Mouse (Mus musculus): Measurements from ENCODE around the gene Atad3a.

Gene Atad3a

DNA sequence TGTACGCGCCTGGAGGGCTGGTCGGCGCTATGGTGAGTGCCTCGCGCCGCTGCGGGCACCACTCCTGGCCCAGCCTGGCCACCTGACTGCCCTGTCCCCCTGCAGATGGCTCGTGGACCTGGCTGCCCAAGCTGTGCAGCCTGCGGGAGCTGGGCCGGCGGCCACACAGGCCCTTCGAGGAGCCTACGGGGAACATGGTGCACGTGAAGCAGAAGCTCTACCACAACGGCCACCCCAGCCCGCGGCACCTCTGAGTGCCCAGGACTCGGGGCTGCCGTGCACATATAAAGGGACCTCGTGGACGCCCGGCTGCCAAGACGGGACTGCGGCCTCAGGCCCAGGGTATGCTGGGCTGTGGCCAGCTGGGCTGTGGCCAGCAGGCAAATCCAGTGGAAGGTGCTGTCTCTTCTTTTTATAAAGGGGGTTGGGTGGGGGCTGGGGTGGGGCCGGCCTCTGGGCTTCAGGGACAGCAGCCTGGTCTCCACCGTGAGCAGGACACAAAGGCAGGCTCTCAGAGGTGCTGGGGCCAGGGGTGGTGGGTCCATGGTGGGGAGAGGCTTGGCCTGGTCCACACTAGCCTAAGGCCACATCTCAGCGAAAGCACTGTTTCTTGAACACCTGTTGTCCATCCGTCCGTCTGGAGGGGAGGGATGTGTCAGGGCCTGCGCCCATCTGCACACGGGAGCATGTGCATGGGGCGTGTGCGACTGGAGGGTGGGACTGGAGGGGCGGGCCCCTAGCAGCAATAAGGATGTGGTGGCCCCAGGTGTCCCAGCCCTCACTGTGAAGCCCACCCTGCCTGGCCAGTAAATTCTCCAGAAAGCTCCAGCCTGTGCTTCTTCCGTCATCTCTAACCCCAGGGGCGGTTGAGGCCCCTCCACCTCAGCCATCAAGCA lies 20.9 kb downstream of the Atad3a start:
- DNase-seq (ENCODE audit: extremely low spot score) = no peak

DNA sequence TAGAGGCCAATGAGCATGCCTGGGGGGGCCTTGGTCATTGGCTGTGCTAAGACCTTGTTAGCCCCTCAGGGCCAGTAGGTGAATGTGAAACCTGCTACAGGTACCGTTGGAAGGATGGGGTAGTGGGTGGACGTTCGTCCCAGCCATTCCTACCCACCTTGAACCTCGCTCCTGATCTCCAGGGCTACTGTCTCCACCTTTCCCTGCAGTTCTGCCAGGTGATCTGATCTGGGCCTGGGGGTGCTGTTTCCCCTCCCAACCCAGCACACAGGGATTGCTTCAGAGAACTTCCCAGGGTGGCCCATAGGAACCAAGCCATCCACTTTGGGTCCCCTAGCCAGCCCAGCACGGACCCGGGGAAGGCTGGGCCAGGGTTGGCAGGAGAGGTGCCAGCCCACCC lies 21.7 kb downstream of the Atad3a start:
- no peak for DNase-seq (ENCODE audit: extremely low spot score)

DNA sequence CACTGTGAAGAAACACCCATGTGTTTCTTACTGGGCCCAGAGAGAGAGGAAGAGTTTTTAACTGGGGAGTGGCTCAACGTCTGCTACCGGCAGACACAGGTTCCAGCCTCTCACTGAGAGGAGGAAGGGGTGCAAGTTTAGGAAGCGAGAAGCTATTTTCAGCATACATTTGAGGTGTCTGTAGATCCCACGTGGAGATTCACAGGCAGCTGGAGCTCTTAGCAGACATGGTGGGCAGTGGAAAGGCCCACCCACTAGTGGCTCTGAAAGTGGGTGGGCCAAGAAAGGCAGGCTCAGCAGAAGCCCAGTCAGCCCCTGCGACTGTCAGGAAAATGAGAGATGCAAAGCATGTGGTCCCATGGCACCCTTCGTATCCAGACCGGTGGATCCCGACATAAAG lies 22.6 kb downstream of the Atad3a start:
- DNase-seq (ENCODE audit: extremely low spot score) = no peak

DNA sequence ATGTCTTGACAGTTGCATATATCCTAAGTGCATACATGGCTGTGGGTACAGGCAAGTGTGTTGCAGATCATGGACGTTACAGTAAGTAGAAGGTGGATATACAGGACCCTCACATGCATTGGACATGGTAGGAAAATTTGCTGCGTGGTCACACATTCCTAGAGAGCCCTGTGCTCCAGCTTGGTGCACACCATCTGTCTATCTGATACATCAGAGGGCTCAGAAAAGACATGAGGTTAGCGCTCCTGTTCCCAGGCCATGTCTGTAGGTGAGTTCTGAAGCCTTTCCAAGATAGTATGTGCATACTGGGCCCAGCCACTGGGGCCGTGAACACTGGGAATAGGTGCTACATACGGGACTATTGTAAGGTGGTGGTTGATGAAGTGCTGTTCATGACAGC lies 24.5 kb downstream of the Atad3a start:
- DNase-seq (ENCODE audit: extremely low spot score) = no peak

DNA sequence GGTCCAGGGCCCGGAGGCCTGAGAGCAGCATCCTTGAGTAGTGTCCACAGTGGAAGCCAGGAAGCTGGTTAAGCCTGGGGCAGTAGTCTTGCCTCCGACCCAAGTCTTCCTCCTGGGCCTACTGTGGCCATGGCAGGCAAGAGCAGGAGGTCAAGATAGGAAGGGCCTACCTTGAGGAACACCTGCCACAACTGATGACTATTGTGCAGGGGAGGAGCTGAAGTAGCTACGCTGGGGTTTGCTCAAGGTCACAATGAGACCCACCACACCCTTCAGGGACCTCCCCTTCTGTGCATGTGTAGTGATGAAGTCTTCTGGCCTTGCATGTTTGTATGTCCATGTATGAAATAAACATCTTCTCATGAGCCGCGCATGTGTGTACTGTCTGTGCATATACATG lies 25.1 kb downstream of the Atad3a start:
- no peak for DNase-seq (ENCODE audit: extremely low spot score)

DNA sequence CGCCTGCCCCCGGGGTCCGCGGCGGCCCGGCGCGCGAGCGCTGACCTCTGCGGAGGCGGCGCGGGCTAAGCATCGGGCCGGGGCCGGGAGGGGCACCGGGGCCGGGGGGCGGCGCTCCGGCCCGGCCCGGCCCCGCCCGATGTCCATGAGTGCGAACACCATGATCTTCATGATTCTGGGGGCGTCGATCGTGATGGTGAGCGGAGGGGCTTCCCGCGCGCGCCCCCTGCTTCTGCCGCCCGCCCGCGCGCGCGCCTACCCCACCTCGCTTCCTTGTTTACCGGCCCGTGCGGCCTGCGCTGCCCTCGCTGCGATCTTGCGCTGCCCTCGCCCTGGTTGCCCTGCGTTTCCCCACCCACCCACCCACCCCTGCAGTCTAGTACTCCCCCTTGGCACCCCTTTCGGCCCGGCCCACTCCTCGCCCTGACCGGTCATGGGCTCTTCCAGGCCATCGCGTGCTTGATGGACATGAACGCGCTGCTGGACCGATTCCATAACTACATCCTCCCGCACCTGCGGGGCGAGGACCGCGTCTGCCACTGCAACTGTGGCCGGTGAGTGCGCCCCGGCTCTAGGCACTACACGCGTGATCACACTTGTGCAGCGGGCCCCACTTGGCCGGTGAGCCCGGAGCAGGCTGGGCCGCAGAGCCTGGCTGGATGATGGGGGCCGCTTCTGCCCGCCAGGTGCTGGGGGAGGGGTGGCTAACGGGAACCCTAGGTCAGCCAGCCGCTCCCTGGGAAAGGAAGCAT lies 25.8 kb downstream of the Atad3a start:
- peak; percentile 57 for DNase-seq (ENCODE audit: extremely low spot score)

DNA sequence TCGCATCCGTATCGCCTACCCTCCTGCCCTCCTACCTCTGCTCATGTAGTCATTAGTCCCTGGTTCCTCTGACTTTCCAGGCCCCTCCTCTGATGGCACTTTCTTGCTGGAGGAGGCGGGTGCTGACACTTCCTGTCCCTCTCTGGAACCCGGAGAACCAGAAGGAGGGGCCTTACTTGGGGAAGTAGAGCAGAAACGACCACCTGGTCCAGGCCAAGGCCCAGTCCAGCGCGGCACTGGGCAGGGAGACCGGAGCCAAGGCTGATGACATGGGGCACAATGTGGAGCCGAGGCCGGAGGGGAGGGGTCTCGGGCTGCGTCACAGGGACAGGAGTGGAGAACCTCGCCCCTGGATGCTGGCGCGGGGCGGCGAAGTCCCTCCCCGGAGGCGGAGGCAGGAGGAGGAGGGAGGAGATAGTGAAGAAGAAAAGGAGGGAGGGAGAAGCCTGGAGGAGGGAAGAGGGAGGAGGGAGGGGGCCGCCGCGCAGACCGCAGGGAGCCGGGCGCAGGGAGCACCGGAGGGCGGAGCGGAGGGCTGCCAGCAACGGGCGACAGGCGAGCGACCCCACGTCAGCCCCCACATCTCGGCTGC lies 26.4 kb downstream of the Atad3a start, which contains the start of gene Tmem240:
TSS of gene Tmem240 (plus strand) at position 451 of the 592 bp plus-strand sequence.
- peak; percentile 93 for DNase-seq (ENCODE audit: extremely low spot score)

DNA sequence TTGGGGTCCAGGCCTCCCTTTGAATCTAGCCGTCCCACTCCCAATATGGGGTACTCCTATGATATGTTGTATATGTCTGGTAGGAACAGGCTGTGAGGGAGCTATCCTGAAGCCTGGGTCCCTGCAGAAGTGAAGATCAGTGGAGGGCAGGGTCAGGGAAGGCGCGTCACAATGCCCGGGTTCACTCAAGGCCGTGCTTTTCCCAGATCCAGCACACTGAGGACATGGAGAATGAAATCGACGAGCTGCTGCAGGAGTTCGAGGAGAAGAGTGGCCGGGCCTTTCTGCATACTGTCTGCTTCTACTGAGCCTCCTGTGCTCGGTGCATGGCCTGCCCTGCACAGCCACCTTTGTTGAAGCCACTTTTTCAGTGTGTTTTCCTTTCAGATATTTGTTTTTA lies 27.6 kb downstream of the Atad3a start:
- no peak for DNase-seq (ENCODE audit: extremely low spot score)

DNA sequence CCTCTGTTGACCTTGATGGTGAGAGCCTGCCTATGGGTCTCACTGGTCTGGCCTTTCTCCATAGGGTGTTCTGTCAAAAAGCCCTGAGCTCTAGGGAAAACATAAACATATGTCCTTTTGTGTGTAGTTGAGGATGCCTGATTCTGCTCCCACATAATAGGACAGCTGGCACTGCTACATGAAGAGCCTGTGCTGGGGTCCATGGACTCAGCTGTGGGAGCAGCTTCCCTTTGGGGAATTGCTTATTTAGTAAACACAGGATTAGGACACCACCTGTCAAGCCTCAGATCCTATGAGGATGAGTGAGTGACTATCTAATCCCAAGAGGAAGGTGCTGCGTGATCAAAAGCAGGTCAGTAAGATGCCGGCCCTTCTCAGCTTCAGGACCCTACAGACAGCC lies 32.9 kb downstream of the Atad3a start:
- DNase-seq (ENCODE audit: extremely low spot score) = no peak

DNA sequence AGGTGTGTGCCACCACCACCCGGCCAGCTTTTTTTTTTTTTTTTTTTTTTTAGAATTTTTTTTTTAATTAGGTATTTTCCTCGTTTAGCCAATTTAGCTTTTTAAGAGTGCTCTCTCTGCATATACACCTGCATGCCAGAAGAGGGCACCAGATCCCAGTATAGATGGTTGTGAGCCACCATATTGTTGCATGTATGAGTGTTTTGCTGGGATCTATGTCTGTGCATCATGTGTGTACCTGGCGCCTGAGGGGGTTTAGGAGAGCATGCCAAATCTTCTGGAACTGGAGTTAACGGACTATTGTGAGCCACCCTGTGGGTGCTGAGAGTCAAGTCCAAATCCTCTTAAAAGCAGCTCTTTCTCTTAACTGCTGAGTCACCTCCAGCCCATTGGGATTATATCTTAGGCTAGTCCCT lies 39.2 kb downstream of the Atad3a start:
- DNase-seq (ENCODE audit: extremely low spot score) = no peak

DNA sequence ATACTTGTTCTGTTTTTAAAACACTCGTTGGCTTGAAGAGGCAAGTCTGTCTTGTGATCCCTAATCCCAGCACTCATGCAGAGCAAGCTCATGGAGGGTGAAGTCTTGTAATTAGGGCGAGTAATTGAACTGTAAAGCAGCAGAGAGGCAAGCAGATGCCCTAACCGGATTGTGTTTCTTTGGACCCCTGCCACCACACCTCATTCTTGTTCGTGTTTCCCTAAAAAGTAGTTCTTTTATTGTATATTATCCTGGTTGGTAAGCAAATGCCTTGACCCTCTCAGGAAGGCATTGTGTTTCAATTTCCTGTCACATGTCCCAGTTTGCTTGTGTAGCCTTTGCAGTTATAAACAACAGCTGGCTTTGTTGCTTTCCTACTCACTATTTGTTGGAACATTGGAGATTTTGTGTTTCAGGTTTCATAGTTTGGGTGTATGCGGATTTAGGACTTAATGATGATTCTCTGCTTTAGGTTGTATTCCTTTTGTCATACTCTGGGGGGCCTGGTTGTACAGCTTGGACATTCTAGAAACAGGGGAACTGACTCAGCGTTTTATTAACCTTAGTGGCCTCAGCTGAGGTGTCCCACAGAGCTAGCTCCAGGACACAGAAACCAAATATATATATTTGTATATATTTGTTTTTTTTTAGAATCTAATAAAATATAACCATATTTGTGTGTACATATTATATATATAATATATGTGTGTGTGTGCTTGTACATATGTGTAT lies 50.2 kb downstream of the Atad3a start:
- DNase-seq (ENCODE audit: extremely low spot score) = no peak

DNA sequence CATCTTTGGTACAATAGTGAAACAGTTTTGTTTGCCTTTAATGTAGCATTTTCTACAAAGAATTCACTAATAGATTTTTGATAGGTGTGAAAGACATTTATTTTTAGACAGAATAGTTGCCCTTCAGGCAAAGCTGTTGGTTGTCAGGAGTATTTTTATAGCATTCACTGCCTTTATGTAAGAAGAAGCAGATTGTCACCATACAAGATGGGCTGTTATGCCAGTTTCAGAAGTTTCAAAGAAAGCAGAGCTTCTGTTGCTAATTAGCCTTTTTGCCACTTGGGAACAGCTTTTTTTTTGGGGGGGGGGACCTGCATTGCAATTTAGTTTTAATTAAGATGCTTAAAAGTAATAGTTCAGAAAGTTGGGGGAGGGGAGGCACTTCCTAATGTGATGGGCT lies 51.9 kb downstream of the Atad3a start:
- DNase-seq (ENCODE audit: extremely low spot score) = no peak

DNA sequence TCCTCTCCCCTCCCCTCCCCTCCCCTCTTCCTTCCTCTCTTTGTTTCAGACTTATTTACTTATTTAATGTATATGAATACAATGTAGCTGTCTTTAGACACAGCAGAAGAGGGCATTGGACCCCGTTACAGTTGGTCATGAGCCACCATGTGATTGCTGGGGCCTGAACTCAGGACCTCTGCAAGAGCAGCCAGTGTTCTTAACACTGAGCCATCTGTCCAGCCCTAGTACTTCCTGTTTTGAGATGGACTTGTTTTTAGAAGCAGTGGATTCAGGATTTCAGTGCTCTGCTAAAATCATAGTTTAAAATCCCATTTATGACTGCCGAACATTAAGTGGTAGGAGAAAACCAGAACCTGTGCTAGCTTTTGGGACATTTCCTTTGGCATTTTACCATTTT lies 52.3 kb downstream of the Atad3a start:
- no peak for DNase-seq (ENCODE audit: extremely low spot score)

DNA sequence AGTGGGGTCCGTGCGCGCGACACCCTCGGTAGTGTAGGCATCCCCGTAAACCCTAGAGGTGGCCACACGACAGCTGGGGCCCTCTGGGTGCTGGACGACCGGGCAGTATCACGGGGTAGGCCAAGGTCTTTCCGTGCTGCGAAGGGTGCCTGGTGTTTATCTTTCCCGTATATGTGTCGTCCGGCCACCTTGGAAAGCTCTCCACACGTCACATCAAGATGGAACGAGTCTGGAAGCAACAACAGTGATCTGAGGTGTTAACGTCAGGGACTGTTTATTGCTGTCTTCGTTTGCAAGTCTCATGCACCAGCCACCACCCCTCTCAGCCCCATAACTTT lies 55.3 kb downstream of the Atad3a start:
- no peak for DNase-seq (ENCODE audit: extremely low spot score)

DNA sequence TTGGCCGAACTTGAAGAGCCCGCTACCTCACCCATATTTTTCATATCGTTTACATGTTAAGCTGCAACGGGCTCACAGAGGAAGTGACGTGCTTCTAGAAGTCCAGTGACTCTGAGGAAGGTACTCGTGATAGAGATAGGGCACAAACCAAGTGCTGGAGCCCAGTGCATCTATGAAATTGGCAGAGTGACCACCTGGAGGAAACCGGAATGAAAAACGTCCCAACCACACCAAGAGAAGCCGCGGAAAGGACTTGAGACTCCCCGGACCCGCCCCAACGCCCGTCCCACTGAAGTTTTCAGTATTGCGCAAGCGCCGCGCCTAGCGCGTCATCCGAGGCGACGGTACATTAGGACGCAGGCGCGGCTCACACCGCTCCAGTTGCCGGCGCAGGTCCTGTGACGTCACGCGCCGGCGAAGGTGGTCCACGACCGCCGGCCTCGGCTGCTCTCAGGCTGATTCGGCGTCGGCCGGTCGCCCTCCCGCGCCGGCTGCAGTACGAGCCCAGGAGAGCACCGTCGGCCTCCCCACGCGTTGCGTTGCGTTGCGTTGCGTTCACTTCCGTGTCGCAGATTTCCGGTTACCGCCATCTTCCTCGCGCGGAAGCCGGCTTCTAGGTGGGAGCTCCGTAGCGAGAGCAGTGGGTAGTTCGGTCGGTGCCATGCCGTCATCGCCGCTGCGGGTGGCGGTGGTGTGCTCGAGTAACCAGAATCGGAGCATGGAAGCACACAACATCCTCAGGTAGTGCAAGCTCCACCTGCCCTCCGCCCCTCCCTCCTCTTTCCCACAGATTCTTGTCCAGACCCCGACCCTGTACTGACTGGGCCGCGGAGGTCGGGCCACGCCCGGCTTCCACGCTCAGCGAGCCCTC lies 55.9 kb downstream of the Atad3a start, which contains the start of gene Ssu72:
TSS of gene Ssu72 (plus strand) at position 80 of the 871 bp plus-strand sequence.
- peak; percentile 96 for DNase-seq (ENCODE audit: extremely low spot score)

DNA sequence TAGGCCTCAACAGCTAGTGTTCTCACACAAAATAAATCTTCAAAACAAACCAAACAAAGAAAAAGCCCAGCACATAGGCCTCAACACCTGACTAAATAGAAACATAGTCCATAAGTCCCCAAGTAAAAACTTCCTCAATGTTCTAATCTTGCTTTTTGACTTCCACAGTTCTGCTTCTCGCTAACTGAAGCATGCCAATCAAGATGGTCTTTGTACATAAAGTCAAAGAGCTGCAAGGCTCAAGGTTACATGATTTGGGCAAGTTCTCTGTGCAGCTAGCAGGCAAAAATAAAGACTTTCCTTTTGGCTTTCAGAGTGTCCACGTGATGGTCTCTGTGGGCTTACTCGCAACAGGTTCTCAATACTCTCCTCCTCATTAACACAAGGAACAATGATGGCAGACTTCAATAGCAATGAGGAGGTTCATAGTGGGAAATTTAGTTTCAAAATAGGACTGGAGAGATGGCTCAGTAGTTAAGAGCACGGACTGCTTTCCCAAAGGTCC lies 57.4 kb downstream of the Atad3a start:
- no peak for DNase-seq (ENCODE audit: extremely low spot score)

DNA sequence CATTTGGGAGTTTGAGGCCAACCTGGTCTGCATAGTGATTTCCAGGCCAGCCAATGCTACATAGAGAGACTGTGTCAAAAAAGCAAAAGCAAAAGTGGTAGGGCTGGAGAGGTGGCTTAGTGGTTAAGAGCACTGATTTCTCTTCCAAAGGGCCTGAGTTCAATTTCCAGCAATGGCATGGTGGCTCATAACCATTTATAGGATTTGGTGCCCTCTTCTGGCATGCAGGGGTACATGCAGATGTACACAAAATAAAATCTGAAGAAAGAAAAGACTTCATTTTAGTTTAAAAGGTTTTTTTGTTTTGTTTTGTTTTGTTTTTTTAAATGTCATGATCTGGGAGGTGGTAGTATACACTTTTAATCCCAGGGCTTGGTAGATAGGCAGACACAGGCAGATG lies 60.5 kb downstream of the Atad3a start:
- DNase-seq (ENCODE audit: extremely low spot score) = peak; percentile 27

DNA sequence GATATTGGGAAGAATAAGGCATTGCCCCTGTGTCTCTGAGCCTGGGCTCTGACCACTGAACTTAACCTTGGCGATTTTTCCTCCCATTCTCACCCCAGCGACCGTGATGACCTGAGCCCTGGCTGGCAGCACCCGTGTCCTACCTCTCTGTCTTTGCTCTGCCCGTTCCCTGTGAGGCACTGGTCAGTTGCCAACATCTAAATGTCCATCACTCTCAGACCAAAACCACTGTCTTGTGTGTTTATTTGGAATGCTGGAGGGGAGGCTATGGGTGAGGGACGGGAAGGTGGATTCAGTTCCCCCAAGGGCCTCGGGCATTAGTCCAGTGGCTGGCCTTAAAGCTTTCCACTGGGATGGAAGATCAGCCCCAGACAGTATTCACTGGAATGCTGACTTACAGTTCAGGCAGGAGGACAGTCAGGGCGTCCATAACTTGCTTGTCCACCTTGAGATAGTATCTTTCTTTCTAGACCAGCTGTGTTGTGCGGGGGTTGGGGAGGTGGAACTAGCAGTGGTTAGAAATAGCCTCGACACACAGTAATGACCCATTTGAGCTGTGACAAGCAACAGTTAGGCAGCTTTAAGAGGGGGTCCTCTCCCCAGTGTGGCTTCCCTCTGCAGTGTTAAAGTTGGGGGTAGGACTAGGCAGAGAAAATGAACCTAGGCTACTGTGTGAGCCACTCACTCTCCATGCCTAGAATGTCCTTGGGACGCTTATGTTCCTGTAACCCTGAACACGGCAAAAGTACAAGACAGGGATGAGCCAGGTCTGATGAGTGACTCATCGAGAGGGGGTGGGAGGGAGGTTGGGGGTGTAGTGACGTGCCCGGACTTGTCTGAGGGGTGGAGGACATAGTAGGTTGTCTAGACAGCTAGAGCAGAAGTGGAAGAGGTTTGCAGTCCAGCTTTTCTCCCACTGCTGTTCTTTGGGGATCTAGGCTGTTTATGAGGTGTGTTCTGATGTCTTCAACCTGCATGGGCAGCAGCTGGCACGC lies 64.3 kb downstream of the Atad3a start:
- DNase-seq (ENCODE audit: extremely low spot score) = no peak

DNA sequence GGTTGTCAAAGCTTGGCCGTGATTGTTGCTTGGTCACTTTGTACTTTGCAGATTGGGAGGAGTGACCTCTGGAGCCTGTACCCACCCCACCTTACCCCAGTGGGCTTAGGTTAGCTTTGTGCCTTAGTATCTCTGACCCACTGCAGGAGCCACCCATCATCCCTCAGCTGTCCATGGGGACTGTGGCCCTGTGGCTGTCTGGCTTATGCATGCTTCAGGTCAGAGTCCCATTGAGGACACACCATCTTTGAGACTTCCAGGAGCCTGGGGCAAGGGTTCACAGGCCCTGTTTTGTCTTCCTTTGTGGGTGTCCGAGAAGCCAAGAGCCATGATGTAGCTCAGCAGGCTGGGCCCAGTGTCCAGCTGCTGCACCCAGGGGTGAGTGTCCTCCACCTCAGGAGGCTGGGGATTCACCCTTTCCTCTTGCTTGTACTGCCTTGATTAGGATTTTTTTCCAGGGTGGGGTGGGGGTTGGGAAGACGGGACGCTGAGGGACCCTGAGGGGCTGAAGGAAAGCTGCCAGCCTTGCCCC lies 65.3 kb downstream of the Atad3a start:
- no peak for DNase-seq (ENCODE audit: extremely low spot score)
